Mouse (Mus musculus) heart, postnatal 14 days (tissue): ENCODE results near the gene Urad. TPM values are rescaled to one million over a fixed set of nuclear protein-coding genes. Genes with fewer than 3 reads are reported as not detected.

Experiments
- DNase-seq, 2 experiments: peaks; one replicate each; pipeline ENCODE4 v3.0.0; 2021 to 2022
- intact Hi-C: fragments of 180-260 bp; cut with DNase I; formaldehyde crosslinking; loops from one replicate; pipeline ENCODE4 v1.15.1; 2025
- microRNA-seq, 2 experiments: library from miRNA; unstranded; fragments of <30 nt; microRNA quantifications; one replicate each; pipeline ENCODE4 v1.2.0; 2021 to 2022
- total RNA-seq, 2 experiments: library from RNA; stranded (reverse); gene quantifications; 2 replicates each; pipeline ENCODE4 v1.2.3; 2021

Urad gene
- total RNA-seq, 2 experiments from 2014 or later, result not detected

- no peak for DNase-seq
- intact Hi-C loops, result no loop called here
These were observed 50.0 kb downstream of the Urad start for GRCm38 (mm10) chr5:147272046-147272807.

GRCm38 (mm10) chr5:147270673-147271655 is 51.3 kb downstream of the Urad start:
- intact Hi-C loops, result no loop called here
- DNase-seq, result no peak

- intact Hi-C loops, result no loop called here
- DNase-seq, result no peak
These were observed 52.1 kb downstream of the Urad start, which contains the start of gene Pdx1 for GRCm38 (mm10) chr5:147269926-147270672. TSS of gene Pdx1 (plus strand) at chr5:147269959.

GRCm38 (mm10) chr5:147269371-147269770 is 52.9 kb downstream of the Urad start:
- intact Hi-C loops, result no loop called here
- DNase-seq, result no peak

- no peak for DNase-seq
- intact Hi-C loops, result no loop called here
These were observed 53.5 kb downstream of the Urad start for GRCm38 (mm10) chr5:147268728-147269127.

GRCm38 (mm10) chr5:147267434-147267833 is 54.8 kb downstream of the Urad start:
- no peak for DNase-seq
- intact Hi-C loops, result no loop called here

Small RNA genes within 50 kb of the gene (microRNA-seq; reads per million reads assigned to microRNA genes)
- gene Mir7k, result 0.36 to 0.54 reads per million in 2 experiments

Other genes starting within 250 kb of the Urad start
- gene Lnx2, start 245.9 kb downstream of the Urad start, total RNA-seq, result 10 to 100 TPM; 15.7 to 16.5 TPM
- gene Polr1d, start 245.4 kb downstream of the Urad start, total RNA-seq, result 10 to 100 TPM; 69.4 to 70.4 TPM
- not detected for gene Gsx1, start 133.7 kb downstream of the Urad start, total RNA-seq
- gene Pdx1, start 52.5 kb downstream of the Urad start, total RNA-seq, result not detected
- gene Cdx2, start 15.2 kb downstream of the Urad start, total RNA-seq, result not detected
- under 1 TPM; 0.12 to 0.15 TPM for gene Flt3, start 78.0 kb upstream of the Urad start, total RNA-seq
- gene Pan3, start 107.7 kb upstream of the Urad start, total RNA-seq, result 10 to 100 TPM; 53.9 to 62.5 TPM